In genomic region chr15:102625687-102626055, GRCm38 (mm10) we compare ENCODE assay signal across 8 mouse cellular contexts. TPM values are rescaled to one million over a fixed set of nuclear protein-coding genes. Genes with fewer than 3 reads are reported as not detected.
A peak's percentile ranks its signal among the peaks of the same experiment; 100 is the strongest.
DNase-seq lines count a peak whose midpoint lies in the region; ATAC-seq and TF ChIP-seq lines count a peak whose summit lies in the region.

No protein-coding gene starts in this region.

- peaks cover 27% of the 10 kb centered on the region for H3K79me2 ChIP-seq in MEL (ENCODE audit: control insufficient read depth, insufficient read depth, low read length, poor library complexity)

- H3K36me3 ChIP-seq in kidney, adult 2 months (ENCODE audit: control insufficient read depth, insufficient read depth, low read length): no peaks in the 10 kb centered on the region
- peaks cover 0 to 27% of the 10 kb centered on the region in 2 experiments; a peak in 2 of 4 replicates for H3K36me3 ChIP-seq in MEL (ENCODE audit: control insufficient read depth in 1 of 2, insufficient read depth in 2 of 2, low read length in 2 of 2)
- no peaks in the 10 kb centered on the region for H3K36me3 ChIP-seq in forebrain, embryonic 12.5 days (replicated peaks)
- H3K36me3 ChIP-seq in limb, embryonic 13.5 days: 0 out of 2 replicates have a peak, but pooled peaks cover 1% of the 10 kb centered on the region
- no peaks in the 10 kb centered on the region for H3K36me3 ChIP-seq in neural tube, embryonic 13.5 days

- WGBS in kidney, adult 2 months: 2% methylated on average over 18 of the region's 18 CpGs
- 1% methylated on average over 18 of the region's 18 CpGs for WGBS in forebrain, embryonic 12.5 days
- WGBS in limb, embryonic 13.5 days: 2% methylated on average over 18 of the region's 18 CpGs
- WGBS in neural tube, embryonic 13.5 days: under 1% methylated on average over 18 of the region's 18 CpGs

- H3K9ac ChIP-seq in MEL (ENCODE audit: control insufficient read depth, low read depth, low read length, poor library complexity, severe bottlenecking): peak overlapping the region; percentile 69
- H3K9ac ChIP-seq in forebrain, embryonic 12.5 days: peak overlapping the region; percentile 73
- H3K9ac ChIP-seq in limb, embryonic 13.5 days: peak overlapping the region; percentile 79
- H3K9ac ChIP-seq in neural tube, embryonic 13.5 days: peak overlapping the region; percentile 82

- H3K4me2 ChIP-seq in forebrain, embryonic 12.5 days: peak overlapping the region; percentile 85
- H3K4me2 ChIP-seq in limb, embryonic 13.5 days (replicated peaks): peak overlapping the region; percentile 87
- H3K4me2 ChIP-seq in neural tube, embryonic 13.5 days: peak overlapping the region; percentile 64

- no peak for TF ChIP-seq POLR2A in kidney, adult 2 months (IDR thresholded peaks at IDR 0.05; ENCODE audit: low read depth, low read length)
- TF ChIP-seq POLR2A in MEL (IDR thresholded peaks at IDR 0.05; ENCODE audit: control insufficient read depth in 1 of 2, insufficient read depth in 1 of 2, low read depth in 1 of 2, low read length in 2 of 2, poor library complexity in 1 of 2): peak in 1 of 2 experiments; percentile 4; a peak in 2 of 4 replicates

- DNase-seq in kidney, adult 2 months: no peak
- no peak for DNase-seq in kidney, adult 8-10 months
- no peak for DNase-seq in MEL (ENCODE audit: low read depth, low spot score)
- no peak for DNase-seq in layer of hippocampus, adult 8-10 months (ENCODE audit: low spot score in 2 of 2)
- no peak for DNase-seq in right cerebral cortex, adult 18-20 months

- TF ChIP-seq EP300 in MEL (IDR thresholded peaks at IDR 0.05; ENCODE audit: low read depth in 1 of 2, low read length in 2 of 2): no peak; a peak in 1 of 4 replicates

- no peak for TF ChIP-seq CTCF in kidney, adult 2 months (conservative IDR thresholded peaks at IDR 0.05; ENCODE audit: insufficient read depth, insufficient read length, low read depth, low read length)
- TF ChIP-seq CTCF in MEL (IDR thresholded peaks at IDR 0.05 in 2 of 3, conservative IDR thresholded peaks at IDR 0.05 in 1 of 3; ENCODE audit: control insufficient read depth in 1 of 3, insufficient read depth in 1 of 3, low read depth in 2 of 3, low read length in 3 of 3, poor library complexity in 1 of 3, severe bottlenecking in 1 of 3): no peak

- peak; percentile 28 for ATAC-seq in forebrain, embryonic 12.5 days (ENCODE audit: low FRiP score)
- peak; percentile 10 for ATAC-seq in limb, embryonic 13.5 days (ENCODE audit: low FRiP score, low read depth)
- peak; percentile 48 for ATAC-seq in neural tube, embryonic 13.5 days (ENCODE audit: low read depth)

- no peak for TF ChIP-seq RAD21 in MEL (IDR thresholded peaks at IDR 0.05; ENCODE audit: low read depth, low read length)

- no peaks in the 10 kb centered on the region for H3K9me3 ChIP-seq in MEL (replicated peaks; ENCODE audit: insufficient read depth, low read length)
- no peaks in the 10 kb centered on the region for H3K9me3 ChIP-seq in forebrain, embryonic 12.5 days
- no peaks in the 10 kb centered on the region for H3K9me3 ChIP-seq in limb, embryonic 13.5 days
- H3K9me3 ChIP-seq in neural tube, embryonic 13.5 days: no peaks in the 10 kb centered on the region

- no peaks in the 10 kb centered on the region for H3K27me3 ChIP-seq in kidney, adult 2 months (replicated peaks; ENCODE audit: control insufficient read depth, insufficient read depth, low read length)
- H3K27me3 ChIP-seq in MEL (ENCODE audit: control insufficient read depth in 1 of 2, insufficient read depth in 2 of 2, low read length in 2 of 2): peaks cover 0 to 2% of the 10 kb centered on the region in 2 experiments; a peak in 1 of 4 replicates
- 0 out of 2 replicates have a peak, but pooled peaks cover 3% of the 10 kb centered on the region for H3K27me3 ChIP-seq in forebrain, embryonic 12.5 days
- no peaks in the 10 kb centered on the region for H3K27me3 ChIP-seq in limb, embryonic 13.5 days
- H3K27me3 ChIP-seq in neural tube, embryonic 13.5 days: no peaks in the 10 kb centered on the region

- H3K4me3 ChIP-seq in kidney, adult 2 months (ENCODE audit: insufficient read depth, low read depth, low read length): peak overlapping the region; percentile 74
- H3K4me3 ChIP-seq in MEL (ENCODE audit: control insufficient read depth in 1 of 2, insufficient read depth in 1 of 2, low read depth in 2 of 2, low read length in 2 of 2): peak overlapping the region; percentile 40 to 69
- peak overlapping the region; percentile 64 for H3K4me3 ChIP-seq in forebrain, embryonic 12.5 days (replicated peaks)
- peak overlapping the region; percentile 72 for H3K4me3 ChIP-seq in limb, embryonic 13.5 days
- peak overlapping the region; percentile 61 for H3K4me3 ChIP-seq in neural tube, embryonic 13.5 days

- peaks cover 6% of the 10 kb centered on the region; the same call in 1 of the 2 replicates for H3K4me1 ChIP-seq in kidney, adult 2 months (ENCODE audit: control insufficient read depth, insufficient read depth, low read length)
- H3K4me1 ChIP-seq in MEL (ENCODE audit: control insufficient read depth in 1 of 2, insufficient read depth in 2 of 2, low read length in 2 of 2): peaks cover 11 to 15% of the 10 kb centered on the region in 2 experiments
- H3K4me1 ChIP-seq in forebrain, embryonic 12.5 days: peaks cover 19% of the 10 kb centered on the region
- peaks cover 25% of the 10 kb centered on the region for H3K4me1 ChIP-seq in limb, embryonic 13.5 days
- peaks cover 28% of the 10 kb centered on the region for H3K4me1 ChIP-seq in neural tube, embryonic 13.5 days (replicated peaks)

- H3K27ac ChIP-seq in kidney, adult 2 months (ENCODE audit: insufficient read depth, low read depth, low read length): peak overlapping the region; percentile 57; the same call in 1 of the 2 replicates
- peak overlapping the region; percentile 86 for H3K27ac ChIP-seq in MEL (ENCODE audit: control insufficient read depth, low read depth, low read length)
- H3K27ac ChIP-seq in forebrain, embryonic 12.5 days: peak overlapping the region; percentile 95
- H3K27ac ChIP-seq in limb, embryonic 13.5 days: peak overlapping the region; percentile 98
- peak overlapping the region; percentile 97 for H3K27ac ChIP-seq in neural tube, embryonic 13.5 days (replicated peaks)

TF ChIP-seq in MEL, 35 proteins besides CTCF, POLR2A, EP300 and RAD21 (continues in another document):
- TF ChIP-seq MAX (IDR thresholded peaks at IDR 0.05; ENCODE audit: low read length) (peak; percentile 75), BHLHE40 (IDR thresholded peaks at IDR 0.05; ENCODE audit: borderline replicate concordance, low read depth, low read length) (no peak), TBP (IDR thresholded peaks at IDR 0.05; ENCODE audit: low read depth, low read length) (peak; percentile 44; the same call in 1 of the 2 replicates), MAFK (IDR thresholded peaks at IDR 0.05; ENCODE audit: borderline replicate concordance, low read depth, low read length) (no peak), POLR2AphosphoS2 (IDR thresholded peaks at IDR 0.05; ENCODE audit: low read length) (peak; percentile 74), GATA1 (IDR thresholded peaks at IDR 0.05; ENCODE audit: low read depth, low read length) (peak; percentile 31; the same call in 1 of the 2 replicates), NELFE (IDR thresholded peaks at IDR 0.05; ENCODE audit: low read depth, low read length) (no peak; the same call in 1 of the 2 replicates), TCF12 (IDR thresholded peaks at IDR 0.05; ENCODE audit: low read depth, low read length) (no peak), HCFC1 (IDR thresholded peaks at IDR 0.05; ENCODE audit: low read depth, low read length) (no peak), ZC3H11A (IDR thresholded peaks at IDR 0.05; ENCODE audit: low read depth, low read length) (no peak), POLR2AphosphoS5 (IDR thresholded peaks at IDR 0.05; ENCODE audit: borderline replicate concordance, low read depth, low read length) (peak; percentile 89), ETS1 (IDR thresholded peaks at IDR 0.05; ENCODE audit: low read depth, low read length) (0 out of 2 replicates have a peak, but pooled peaks have one; percentile 6), UBTF (IDR thresholded peaks at IDR 0.05; ENCODE audit: borderline replicate concordance, insufficient read depth, low read depth, low read length) (no peak), ZNF384 (IDR thresholded peaks at IDR 0.05; ENCODE audit: low read depth, low read length) (no peak)

RNA-seq across cellular contexts. Expression of gene Atf7, which starts 0.4 kb away (rescaled TPM):
- polyA plus RNA-seq in kidney, adult 2 months (2012; rRNA removed): 78.9 and 84.6 TPM in 2 replicates
- total RNA-seq in MEL (2012; rRNA removed): 10.4 and 12.8 TPM in 2 replicates
- 10 to 100 TPM in 1 of 2 experiments, not detected in 1; 49.6 TPM for polyA plus RNA-seq in MEL (2012; ENCODE audit: insufficient read depth in 1 of 2, insufficient read length in 2 of 2, low read depth in 1 of 2, low replicate concordance in 2 of 2, missing spikeins in 1 of 2)
- 21.6 and 22.7 TPM in 2 replicates for polyA plus RNA-seq in forebrain, embryonic 12.5 days (2016; fragmentation: Nextera tagmentation; extraction: Ambion mirVana)
- 47.2 and 51.0 TPM in 2 replicates for polyA plus RNA-seq in limb, embryonic 13.5 days (2015; fragmentation: Nextera tagmentation; extraction: Ambion mirVana)
- polyA plus RNA-seq in neural tube, embryonic 13.5 days (2015; fragmentation: Nextera tagmentation; extraction: Ambion mirVana): 16.1 and 22.5 TPM in 2 replicates
- 10 to 100 TPM; 44.2 to 55.6 (median 52.2) TPM for total RNA-seq in layer of hippocampus, adult 8-10 months (2022)

RNA-seq across cellular contexts. Expression of gene Gm28047, which starts 0.8 kb away (rescaled TPM):
- not detected in 2 replicates for polyA plus RNA-seq in kidney, adult 2 months (2012; rRNA removed)
- 0.20 TPM in 1 of 2 replicates, not detected in the other for total RNA-seq in MEL (2012; rRNA removed)
- polyA plus RNA-seq in MEL (2012; ENCODE audit: insufficient read depth in 1 of 2, insufficient read length in 2 of 2, low read depth in 1 of 2, low replicate concordance in 2 of 2, missing spikeins in 1 of 2): under 1 TPM in 1 of 2 experiments, not detected in 1; 0.52 TPM
- 0.40 TPM in 1 of 2 replicates, not detected in the other for polyA plus RNA-seq in forebrain, embryonic 12.5 days (2016; fragmentation: Nextera tagmentation; extraction: Ambion mirVana)
- polyA plus RNA-seq in limb, embryonic 13.5 days (2015; fragmentation: Nextera tagmentation; extraction: Ambion mirVana): not detected in 2 replicates
- 1.3 TPM in 1 of 2 replicates, not detected in the other for polyA plus RNA-seq in neural tube, embryonic 13.5 days (2015; fragmentation: Nextera tagmentation; extraction: Ambion mirVana)
- total RNA-seq in layer of hippocampus, adult 8-10 months (2022): under 1 TPM in 1 of 4 experiments, not detected in 3; 0.96 TPM

RNA-seq across cellular contexts. Expression of gene Atp5g2, which starts 46.5 kb away (rescaled TPM):
- 563 and 636 TPM in 2 replicates for polyA plus RNA-seq in kidney, adult 2 months (2012; rRNA removed)
- total RNA-seq in MEL (2012; rRNA removed): 513 and 583 TPM in 2 replicates
- polyA plus RNA-seq in MEL (2012; ENCODE audit: insufficient read depth in 1 of 2, insufficient read length in 2 of 2, low read depth in 1 of 2, low replicate concordance in 2 of 2, missing spikeins in 1 of 2): 10 to 100 TPM in 1 of 2 experiments, not detected in 1; 59.4 TPM
- polyA plus RNA-seq in forebrain, embryonic 12.5 days (2016; fragmentation: Nextera tagmentation; extraction: Ambion mirVana): 67.4 and 67.5 TPM in 2 replicates
- polyA plus RNA-seq in limb, embryonic 13.5 days (2015; fragmentation: Nextera tagmentation; extraction: Ambion mirVana): 54.7 and 65.5 TPM in 2 replicates
- 45.9 and 48.1 TPM in 2 replicates for polyA plus RNA-seq in neural tube, embryonic 13.5 days (2015; fragmentation: Nextera tagmentation; extraction: Ambion mirVana)
- 10 to 100 TPM in 2 of 4 experiments, 1 to 10 TPM in 2; 7.0 to 12.5 (median 10.0) TPM for total RNA-seq in layer of hippocampus, adult 8-10 months (2022)
